Mouse (Mus musculus): ENCODE measurements around the gene Cyp3a13.

DNA sequence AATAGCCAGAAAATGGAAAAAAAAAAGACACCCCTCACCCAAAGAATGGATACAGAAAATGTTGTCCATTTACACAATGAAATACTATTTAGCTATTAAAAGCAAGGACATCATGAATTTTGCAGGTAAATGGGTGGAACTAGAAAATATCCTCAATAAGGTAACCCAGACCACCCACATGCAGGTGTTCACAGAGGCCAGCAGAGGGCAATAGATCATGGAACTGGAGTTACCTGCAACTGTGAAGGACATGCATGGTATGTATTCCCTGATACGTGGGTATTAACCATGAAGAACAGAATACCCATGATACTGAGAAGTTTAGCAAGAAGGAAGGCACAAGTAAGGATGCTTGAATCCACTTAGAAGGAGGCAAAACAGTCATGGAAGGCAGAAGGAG lies 28.5 kb downstream of the Cyp3a13 start:
- TF ChIP-seq CTCF (IDR thresholded peaks at IDR 0.05; ENCODE audit: insufficient read depth, low read depth, low read length) (no peak), POLR2A (IDR thresholded peaks at IDR 0.05; ENCODE audit: insufficient read depth, low read depth, low read length) (no peak)

Data from olfactory bulb, adult 2 months (tissue).